Mouse (Mus musculus) adrenal gland, postnatal 25 days (tissue): ENCODE results near the gene Tyw1. TPM values are rescaled to one million over a fixed set of nuclear protein-coding genes. Genes with fewer than 3 reads are reported as not detected.

Source experiments
- total RNA-seq: library from RNA; stranded (reverse); gene quantifications from 2 replicates; pipeline ENCODE4 v1.2.3, GENCODE M21; 2021

The Tyw1 gene
- total RNA-seq, 1 experiment from 2014 or later: 34.1 TPM

Other genes with a start within 250 kb of the Tyw1 start
- 116 and 167 TPM in 2 replicates for gene Asl, start 226.4 kb upstream of the Tyw1 start, total RNA-seq
- 43.9 and 48.0 TPM in 2 replicates for gene Crcp, start 226.3 kb upstream of the Tyw1 start, total RNA-seq
- 48.5 and 55.1 TPM in 2 replicates for gene Tpst1, start 182.3 kb upstream of the Tyw1 start, total RNA-seq
- gene Kctd7, start 110.8 kb upstream of the Tyw1 start, total RNA-seq: 18.1 and 21.6 TPM in 2 replicates
- gene Rabgef1, start 83.8 kb upstream of the Tyw1 start, total RNA-seq: 37.2 and 47.9 TPM in 2 replicates
- gene Tmem248, start 38.5 kb upstream of the Tyw1 start, total RNA-seq: 42.0 and 53.0 TPM in 2 replicates
- 104 and 110 TPM in 2 replicates for gene Sbds, start 89 bp upstream of the Tyw1 start, total RNA-seq
- 49.2 and 56.7 TPM in 2 replicates for gene Caln1, start 113.8 kb downstream of the Tyw1 start, total RNA-seq
- not detected in 2 replicates for gene A330070K13Rik, start 129.0 kb downstream of the Tyw1 start, total RNA-seq